Mouse (Mus musculus): ENCODE data around the gene Arhgef6. TPM values are rescaled to one million over a fixed set of nuclear protein-coding genes. Genes with fewer than 3 reads are reported as not detected.
A peak's percentile ranks its signal among the peaks of the same experiment; 100 is the strongest.

The Arhgef6 gene
- polyA plus RNA-seq, 1 experiment from 2014 or later = 6.5 TPM

GRCm38 (mm10) chrX:57335313-57335712 is 3.2 kb downstream of the Arhgef6 start:
- H3K36me3 ChIP-seq (replicated peaks) = no peaks in the 10 kb centered on the region
- 89% methylated on average over 6 of the region's 6 CpGs for WGBS
- no peak overlapping the region for H3K4me2 ChIP-seq
- no peaks in the 10 kb centered on the region for H3K27me3 ChIP-seq (replicated peaks)
- no peak overlapping the region for H3K27ac ChIP-seq
- no peaks in the 10 kb centered on the region for H3K9me3 ChIP-seq
- no peaks in the 10 kb centered on the region for H3K4me1 ChIP-seq
- H3K4me3 ChIP-seq = no peak overlapping the region
- no peak for ATAC-seq (replicated peaks)
- H3K9ac ChIP-seq = no peak overlapping the region

- no peaks in the 10 kb centered on the region for H3K27me3 ChIP-seq (replicated peaks)
- 82% methylated on average over 3 of the region's 3 CpGs for WGBS
- H3K4me1 ChIP-seq = no peaks in the 10 kb centered on the region
- no peak overlapping the region for H3K27ac ChIP-seq
- no peak for ATAC-seq (replicated peaks)
- H3K9me3 ChIP-seq = no peaks in the 10 kb centered on the region
- H3K4me2 ChIP-seq = no peak overlapping the region
- no peak overlapping the region for H3K9ac ChIP-seq
- H3K36me3 ChIP-seq (replicated peaks) = no peaks in the 10 kb centered on the region
- no peak overlapping the region for H3K4me3 ChIP-seq
These were observed 10.7 kb downstream of the Arhgef6 start for GRCm38 (mm10) chrX:57327668-57328338.

DNA sequence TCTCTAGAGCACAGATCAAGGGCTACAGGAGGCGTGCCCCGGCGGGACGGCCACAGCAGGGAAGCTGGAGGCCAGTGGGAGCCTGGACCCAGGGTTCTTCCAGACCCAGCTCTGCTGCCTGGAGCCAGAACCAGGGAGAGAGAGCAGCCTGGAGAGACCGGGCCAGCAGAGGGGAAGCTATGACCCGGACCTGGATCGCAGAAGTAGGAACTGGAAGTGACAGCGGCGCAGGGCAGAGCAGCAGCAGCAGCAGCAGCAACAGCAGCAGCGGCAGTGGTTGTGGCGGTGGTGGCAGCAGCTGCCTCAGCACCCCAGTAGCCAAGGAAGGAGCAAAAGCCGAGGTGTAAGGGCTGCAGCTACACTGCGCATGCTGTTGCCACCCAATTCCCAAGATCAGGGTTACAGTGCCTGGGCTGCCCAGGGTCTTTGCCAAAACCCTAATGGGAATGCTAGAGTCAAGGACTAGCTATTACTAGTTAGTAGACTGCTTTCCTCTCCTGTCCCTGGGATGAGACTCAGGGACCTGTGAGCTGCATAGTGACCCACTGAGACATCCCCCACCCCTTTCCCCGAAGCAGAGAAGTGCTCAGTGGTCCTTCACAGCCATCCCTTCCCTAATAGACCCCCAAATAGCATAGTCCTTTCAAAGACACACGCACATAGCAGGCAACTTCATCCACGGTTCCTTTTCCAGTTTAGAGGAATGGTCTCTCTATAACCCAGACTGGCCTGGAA is 11.9 kb downstream of the Arhgef6 start:
- Histone ChIP-seq H3K36me3 (replicated peaks) (no peaks in the 10 kb centered on the region), H3K4me2 (peak overlapping the region; percentile 76), H3K4me1 (no peaks in the 10 kb centered on the region), H3K9ac (peak overlapping the region; percentile 48), H3K27me3 (replicated peaks) (no peaks in the 10 kb centered on the region), H3K27ac (no peak overlapping the region), H3K4me3 (peak overlapping the region; percentile 47), H3K9me3 (no peaks in the 10 kb centered on the region)
- WGBS = 36% methylated on average over 16 of the region's 16 CpGs
- peak; percentile 92 for ATAC-seq (replicated peaks)

DNA sequence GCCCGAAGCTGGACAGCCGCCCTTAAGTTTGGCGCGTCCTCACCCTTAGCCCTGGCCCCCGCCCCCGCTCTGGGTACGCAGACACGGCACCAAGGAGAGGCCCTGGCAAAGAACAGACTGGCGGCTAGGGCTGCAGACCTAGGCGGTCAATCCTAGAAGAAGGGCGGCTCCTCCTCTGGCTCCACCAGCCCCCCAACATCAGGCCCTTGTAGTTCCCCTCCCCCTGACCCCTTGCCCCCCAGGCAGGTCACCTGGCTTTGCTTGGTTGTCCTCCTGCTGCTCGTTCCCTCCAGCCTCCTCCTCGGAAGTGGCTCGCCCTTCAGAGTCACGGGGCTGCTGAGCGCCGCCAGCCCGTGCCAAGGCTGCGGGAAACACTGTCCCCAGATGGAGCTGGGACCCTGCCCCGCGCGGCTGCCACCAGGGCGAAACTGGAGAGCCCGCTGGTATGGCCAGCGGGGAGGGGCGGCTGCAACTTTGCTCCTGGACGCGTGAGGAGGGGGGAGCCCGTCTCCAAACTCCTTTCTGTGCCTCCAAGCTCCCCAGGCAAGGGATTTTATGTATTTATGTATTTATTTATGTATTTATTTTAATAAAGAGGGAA is 12.6 kb downstream of the Arhgef6 start:
- Histone ChIP-seq H3K27me3 (replicated peaks) (no peaks in the 10 kb centered on the region), H3K27ac (no peak overlapping the region), H3K9ac (peak overlapping the region; percentile 48), H3K4me2 (peak overlapping the region; percentile 76), H3K9me3 (no peaks in the 10 kb centered on the region), H3K36me3 (replicated peaks) (no peaks in the 10 kb centered on the region), H3K4me3 (peak overlapping the region; percentile 47), H3K4me1 (no peaks in the 10 kb centered on the region)
- peak; percentile 91 for ATAC-seq (replicated peaks)
- 29% methylated on average over 28 of the region's 29 CpGs for WGBS

DNA sequence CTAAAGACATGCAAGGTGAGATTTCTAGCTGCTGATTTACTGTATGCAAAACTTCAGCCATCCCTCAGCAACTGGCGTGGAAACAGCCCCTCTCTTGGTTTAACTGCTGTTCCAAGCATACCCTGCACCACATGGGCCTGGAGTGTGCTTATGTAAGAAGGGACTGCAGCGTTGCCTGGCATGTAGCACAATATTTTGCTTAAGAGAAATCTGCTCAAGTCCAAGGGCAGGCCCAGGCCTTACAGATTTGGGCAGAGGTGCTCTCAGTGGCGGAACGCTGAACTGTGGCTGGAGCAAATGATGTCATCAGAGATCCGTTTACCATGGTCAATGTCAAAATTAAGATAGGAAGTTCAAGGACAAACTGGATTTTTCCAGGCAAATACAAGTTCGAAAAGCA is 13.6 kb downstream of the Arhgef6 start:
- WGBS = 75% methylated on average over 6 of the region's 6 CpGs
- Histone ChIP-seq H3K4me1 (no peaks in the 10 kb centered on the region), H3K4me2 (no peak overlapping the region), H3K27me3 (replicated peaks) (no peaks in the 10 kb centered on the region), H3K4me3 (no peak overlapping the region), H3K9me3 (no peaks in the 10 kb centered on the region), H3K9ac (no peak overlapping the region), H3K36me3 (replicated peaks) (no peaks in the 10 kb centered on the region), H3K27ac (no peak overlapping the region)
- no peak for ATAC-seq (replicated peaks)

GRCm38 (mm10) chrX:57312066-57312465 is 26.5 kb downstream of the Arhgef6 start:
- H3K27ac ChIP-seq = no peak overlapping the region
- WGBS = 80% methylated on average over 5 of the region's 5 CpGs
- H3K9me3 ChIP-seq = no peaks in the 10 kb centered on the region

GRCm38 (mm10) chrX:57309993-57310392 is 28.5 kb downstream of the Arhgef6 start:
- Histone ChIP-seq H3K36me3 (replicated peaks) (no peaks in the 10 kb centered on the region), H3K27ac (no peak overlapping the region), H3K9me3 (no peaks in the 10 kb centered on the region), H3K4me3 (no peak overlapping the region), H3K4me1 (no peaks in the 10 kb centered on the region), H3K9ac (no peak overlapping the region), H3K27me3 (replicated peaks) (no peaks in the 10 kb centered on the region), H3K4me2 (no peak overlapping the region)
- no peak for ATAC-seq (replicated peaks)
- 69% methylated on average over 2 of the region's 2 CpGs for WGBS

More at GRCm38 (mm10) chrX:57312066-57312465, 26.5 kb downstream of the Arhgef6 start:
- no peaks in the 10 kb centered on the region for H3K36me3 ChIP-seq (replicated peaks)
- H3K4me3 ChIP-seq = no peak overlapping the region
- no peaks in the 10 kb centered on the region for H3K27me3 ChIP-seq (replicated peaks)
- no peak overlapping the region for H3K9ac ChIP-seq
- no peak overlapping the region for H3K4me2 ChIP-seq
- no peaks in the 10 kb centered on the region for H3K4me1 ChIP-seq
- no peak for ATAC-seq (replicated peaks)

- Histone ChIP-seq H3K27me3 (replicated peaks) (no peaks in the 10 kb centered on the region), H3K27ac (no peak overlapping the region), H3K36me3 (replicated peaks) (no peaks in the 10 kb centered on the region), H3K4me3 (no peak overlapping the region), H3K9me3 (no peaks in the 10 kb centered on the region), H3K9ac (no peak overlapping the region), H3K4me1 (no peaks in the 10 kb centered on the region), H3K4me2 (no peak overlapping the region)
- 83% methylated on average over 6 of the region's 6 CpGs for WGBS
- ATAC-seq (replicated peaks) = no peak
These were observed 31.8 kb downstream of the Arhgef6 start for GRCm38 (mm10) chrX:57306747-57307146.

DNA sequence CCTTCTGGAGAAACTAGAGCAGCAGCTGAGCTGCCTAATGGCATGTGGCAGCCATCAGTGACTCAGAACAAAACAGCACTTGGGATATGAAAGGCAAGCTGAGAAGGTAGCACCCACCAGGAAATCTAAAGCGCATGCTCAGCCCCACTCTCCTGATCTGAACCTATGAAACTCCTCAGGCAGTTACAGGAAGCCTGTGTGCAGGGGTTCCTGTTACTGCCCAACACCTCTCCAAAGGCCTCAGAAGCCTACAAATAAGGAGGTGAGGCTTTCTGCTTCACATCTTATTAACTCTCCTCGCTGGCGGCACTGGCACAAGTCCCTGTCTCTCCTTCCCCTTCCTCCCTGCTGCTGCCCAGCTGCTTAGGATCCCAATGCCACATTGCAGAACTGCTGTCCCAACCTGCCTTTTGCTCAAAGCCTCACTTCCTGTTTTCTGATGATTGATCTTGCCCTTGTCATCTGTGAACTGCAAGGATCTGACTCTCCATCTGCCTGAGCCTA is 33.7 kb downstream of the Arhgef6 start:
- H3K4me3 ChIP-seq = no peak overlapping the region
- H3K4me1 ChIP-seq = no peaks in the 10 kb centered on the region
- H3K4me2 ChIP-seq = no peak overlapping the region
- ATAC-seq (replicated peaks) = no peak
- H3K9ac ChIP-seq = no peak overlapping the region
- H3K9me3 ChIP-seq = no peaks in the 10 kb centered on the region
- 63% methylated on average over 3 of the region's 3 CpGs for WGBS
- no peaks in the 10 kb centered on the region for H3K27me3 ChIP-seq (replicated peaks)
- H3K36me3 ChIP-seq (replicated peaks) = no peaks in the 10 kb centered on the region
- H3K27ac ChIP-seq = no peak overlapping the region

GRCm38 (mm10) chrX:57303188-57303878 is 35.2 kb downstream of the Arhgef6 start:
- H3K9ac ChIP-seq = no peak overlapping the region
- H3K36me3 ChIP-seq (replicated peaks) = no peaks in the 10 kb centered on the region
- no peak overlapping the region for H3K4me2 ChIP-seq
- no peaks in the 10 kb centered on the region for H3K4me1 ChIP-seq
- 72% methylated on average over 8 of the region's 8 CpGs for WGBS
- H3K27ac ChIP-seq = no peak overlapping the region
- no peak for ATAC-seq (replicated peaks)
- no peaks in the 10 kb centered on the region for H3K9me3 ChIP-seq
- H3K27me3 ChIP-seq (replicated peaks) = no peaks in the 10 kb centered on the region
- H3K4me3 ChIP-seq = no peak overlapping the region

DNA sequence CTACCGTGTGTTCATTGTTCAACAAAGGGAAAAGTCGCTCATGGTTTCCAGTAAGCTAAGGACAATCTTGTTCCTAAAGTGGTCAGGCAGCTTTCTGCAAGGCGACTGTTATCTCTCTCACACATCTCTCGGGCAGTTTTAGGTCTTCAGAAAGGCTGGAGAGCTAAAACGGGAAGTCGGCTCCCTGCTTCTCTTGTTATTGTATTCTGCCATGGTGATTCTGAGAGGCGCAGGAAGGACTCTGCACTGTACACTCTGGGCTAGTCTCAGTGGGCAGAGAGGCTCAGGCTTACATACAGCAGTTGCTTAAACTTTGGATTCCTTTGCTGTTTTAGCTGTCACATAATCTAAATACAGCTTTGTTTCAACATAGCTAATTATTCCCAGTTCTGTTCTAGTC is 39.6 kb downstream of the Arhgef6 start:
- 75% methylated on average over 7 of the region's 7 CpGs for WGBS
- ATAC-seq (replicated peaks) = no peak
- H3K27ac ChIP-seq = no peak overlapping the region
- no peak overlapping the region for H3K9ac ChIP-seq
- no peak overlapping the region for H3K4me2 ChIP-seq
- H3K4me1 ChIP-seq = no peaks in the 10 kb centered on the region
- no peaks in the 10 kb centered on the region for H3K9me3 ChIP-seq
- no peaks in the 10 kb centered on the region for H3K36me3 ChIP-seq (replicated peaks)
- no peaks in the 10 kb centered on the region for H3K27me3 ChIP-seq (replicated peaks)
- no peak overlapping the region for H3K4me3 ChIP-seq

DNA sequence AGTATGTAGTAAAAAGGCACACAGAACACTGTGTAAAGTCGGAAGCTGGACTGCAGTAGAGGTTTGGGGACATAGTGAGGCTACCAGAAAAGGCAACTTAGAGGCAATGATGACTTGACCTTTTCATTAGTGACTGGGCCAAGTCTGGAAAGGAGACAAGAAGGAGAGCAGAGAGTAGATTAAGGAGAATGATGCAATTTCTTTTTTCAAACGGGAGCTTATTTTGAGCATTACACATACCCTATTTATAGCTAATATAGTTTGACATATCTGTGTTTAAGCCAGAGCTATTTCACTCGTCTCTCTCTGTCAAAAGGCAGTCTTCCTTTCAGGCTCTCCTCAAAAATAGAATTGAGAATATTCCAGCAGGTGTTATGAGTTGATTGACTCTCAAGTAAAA is 50.1 kb downstream of the Arhgef6 start:
- H3K27ac ChIP-seq = no peak overlapping the region
- no peaks in the 10 kb centered on the region for H3K4me1 ChIP-seq
- H3K9ac ChIP-seq = no peak overlapping the region
- no peak overlapping the region for H3K4me2 ChIP-seq
- no peaks in the 10 kb centered on the region for H3K36me3 ChIP-seq (replicated peaks)
- H3K27me3 ChIP-seq (replicated peaks) = no peaks in the 10 kb centered on the region
- ATAC-seq (replicated peaks) = no peak
- no peak overlapping the region for H3K4me3 ChIP-seq
- H3K9me3 ChIP-seq = no peaks in the 10 kb centered on the region
- WGBS = 82% methylated on average over 3 of the region's 3 CpGs
